Mouse (Mus musculus) heart, embryonic 12.5 days (tissue): ENCODE data around the gene Ciita. TPM values are rescaled to one million over a fixed set of nuclear protein-coding genes. Genes with fewer than 3 reads are reported as not detected.

Experiments used
- ATAC-seq: fragments of 200-750 bp; cut with Nextera tagmentation; 2 replicates; pipeline ENCODE4 v1.8.0; 2017; ENCODE audit warnings: moderate TSS enrichment, moderate library complexity; ENCODE audit not compliant: insufficient number of reproducible peaks, low FRiP score
- H3K27ac ChIP-seq: fragments of 300-500 bp; sonication (generic); 2 replicates; pipeline ENCODE4 v1.5.1; 2016; ENCODE audit warnings: mild to moderate bottlenecking, moderate library complexity; ENCODE audit not compliant: poor library complexity, severe bottlenecking
- H3K27me3 ChIP-seq: fragments of 300-500 bp; sonication (generic); replicated peaks from 2 replicates; pipeline ENCODE4 v1.6.1; 2016; ENCODE audit warnings: mild to moderate bottlenecking, moderate library complexity
- H3K36me3 ChIP-seq: fragments of 300-500 bp; sonication (generic); 2 replicates; pipeline ENCODE4 v1.6.1; 2016; ENCODE audit warnings: mild to moderate bottlenecking, moderate library complexity
- H3K4me1 ChIP-seq: fragments of 300-500 bp; sonication (generic); replicated peaks from 2 replicates; pipeline ENCODE4 v1.6.1; 2016; ENCODE audit warnings: mild to moderate bottlenecking
- H3K4me2 ChIP-seq: fragments of 300-500 bp; sonication (generic); 2 replicates; pipeline ENCODE4 v1.6.1; 2016; ENCODE audit warnings: mild to moderate bottlenecking, moderate library complexity
- H3K4me3 ChIP-seq: fragments of 300-500 bp; sonication (generic); 2 replicates; pipeline ENCODE4 v1.5.1; 2016; ENCODE audit warnings: mild to moderate bottlenecking
- H3K9ac ChIP-seq: fragments of 300-500 bp; sonication (generic); 2 replicates; pipeline ENCODE4 v1.6.1; 2016; ENCODE audit warnings: mild to moderate bottlenecking, moderate library complexity
- H3K9me3 ChIP-seq: fragments of 300-500 bp; sonication (generic); replicated peaks from 2 replicates; pipeline ENCODE4 v1.6.1; 2016; ENCODE audit warnings: mild to moderate bottlenecking, moderate library complexity
- WGBS: fragments of 180-500 bp; shearing (Covaris S2); methylation state at CpG from one replicate; pipeline ENCODE4 v1.1.7; 2016; 5-methylcytosine and 5-hydroxymethylcytosine counted together
- polyA plus RNA-seq: library from polyadenylated mRNA; unstranded; fragments of >200 nt; fragmentation: Nextera tagmentation; extraction: Ambion mirVana; gene quantifications from 2 replicates; pipeline ENCODE4 v1.2.1, GENCODE M21; 2016

The Ciita gene
- polyA plus RNA-seq, 1 experiment from 2014 or later = 0.17 TPM

DNA sequence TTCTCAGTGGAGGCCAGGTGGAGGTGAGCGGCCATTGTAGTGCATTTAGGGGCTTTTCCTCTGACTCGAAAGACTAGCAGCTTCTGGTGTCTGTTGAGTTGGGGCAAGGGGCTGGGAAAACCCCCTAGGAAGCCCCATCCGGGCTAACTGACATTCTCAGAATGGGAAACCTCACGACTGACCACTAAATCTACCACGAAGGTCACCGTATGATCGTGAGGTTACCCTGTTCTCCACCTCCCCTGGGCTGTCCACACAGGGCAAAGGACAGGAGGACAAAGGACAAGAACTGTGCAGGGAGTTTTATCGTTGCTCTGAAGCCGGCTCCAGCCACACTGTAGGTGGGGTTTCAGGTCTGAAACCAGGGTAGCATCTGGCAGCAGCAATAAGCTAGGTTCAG is 30.9 kb upstream of the Ciita start:
- no peak overlapping the region for H3K27ac ChIP-seq
- H3K9ac ChIP-seq = no peak overlapping the region
- H3K4me1 ChIP-seq = peaks cover 25% of the 10 kb centered on the region
- H3K27me3 ChIP-seq = no peaks in the 10 kb centered on the region
- no peak overlapping the region for H3K4me3 ChIP-seq
- no peaks in the 10 kb centered on the region for H3K36me3 ChIP-seq
- H3K9me3 ChIP-seq = no peaks in the 10 kb centered on the region
- ATAC-seq = no peak
- 84% methylated on average over 9 of the region's 9 CpGs for WGBS
- H3K4me2 ChIP-seq = no peak overlapping the region

DNA sequence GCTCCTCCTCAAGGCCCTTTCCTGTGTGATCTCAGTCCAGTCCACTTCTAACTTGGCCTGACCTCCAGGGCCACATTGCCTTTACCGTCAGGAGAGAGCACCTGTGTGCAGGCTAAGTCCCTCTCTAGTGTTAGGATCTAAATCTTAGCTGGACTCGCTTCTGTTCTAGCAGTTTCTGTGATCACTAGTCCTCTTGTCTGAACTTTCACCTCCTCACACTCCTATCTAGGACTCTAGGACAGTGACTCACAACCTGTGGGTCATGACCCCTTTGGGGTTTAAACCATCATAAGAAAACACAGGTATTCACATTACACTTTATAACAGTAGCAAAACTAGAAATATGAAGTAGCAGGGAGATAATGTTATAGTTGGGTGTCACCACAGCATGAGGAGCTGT is 28.0 kb upstream of the Ciita start:
- Histone ChIP-seq H3K4me1 (peaks cover 19% of the 10 kb centered on the region), H3K9ac (no peak overlapping the region), H3K27me3 (no peaks in the 10 kb centered on the region), H3K36me3 (no peaks in the 10 kb centered on the region), H3K4me3 (no peak overlapping the region), H3K27ac (peak overlapping the region; percentile 29; the same call in 1 of the 2 replicates), H3K4me2 (no peak overlapping the region), H3K9me3 (no peaks in the 10 kb centered on the region)
- ATAC-seq = no peak
- WGBS = 75% methylated on average over 2 of the region's 2 CpGs

DNA sequence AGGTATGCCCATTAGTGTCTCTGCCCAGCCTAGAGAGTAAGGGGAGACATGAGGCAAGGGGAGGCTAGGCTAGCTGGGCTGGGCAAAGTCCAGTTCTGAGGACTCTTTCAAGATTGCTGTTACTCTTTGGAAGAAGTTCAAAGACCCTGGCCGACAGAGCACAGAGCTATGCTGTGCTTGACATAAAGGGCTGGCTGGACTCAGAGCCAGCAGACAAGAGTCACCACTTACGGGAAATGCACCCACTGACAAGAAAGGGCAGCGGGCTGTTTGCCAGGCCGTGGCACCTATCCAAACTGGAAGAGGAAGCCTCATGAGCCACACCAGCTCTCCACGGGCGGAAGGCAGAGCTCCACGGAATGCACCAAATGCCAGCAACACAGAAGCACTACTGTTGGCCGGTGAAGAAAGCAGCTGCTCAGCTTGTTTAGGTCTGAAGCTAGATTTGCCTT is 27.4 kb upstream of the Ciita start:
- no peaks in the 10 kb centered on the region for H3K27me3 ChIP-seq
- ATAC-seq = 0 out of 2 replicates have a peak, but pooled peaks have one; percentile 72
- H3K36me3 ChIP-seq = no peaks in the 10 kb centered on the region
- no peak overlapping the region for H3K4me2 ChIP-seq
- WGBS = 50% methylated on average over 8 of the region's 8 CpGs
- peak overlapping the region; percentile 29; the same call in 1 of the 2 replicates for H3K27ac ChIP-seq
- peaks cover 14% of the 10 kb centered on the region for H3K4me1 ChIP-seq
- no peak overlapping the region for H3K4me3 ChIP-seq
- H3K9ac ChIP-seq = no peak overlapping the region
- H3K9me3 ChIP-seq = no peaks in the 10 kb centered on the region

DNA sequence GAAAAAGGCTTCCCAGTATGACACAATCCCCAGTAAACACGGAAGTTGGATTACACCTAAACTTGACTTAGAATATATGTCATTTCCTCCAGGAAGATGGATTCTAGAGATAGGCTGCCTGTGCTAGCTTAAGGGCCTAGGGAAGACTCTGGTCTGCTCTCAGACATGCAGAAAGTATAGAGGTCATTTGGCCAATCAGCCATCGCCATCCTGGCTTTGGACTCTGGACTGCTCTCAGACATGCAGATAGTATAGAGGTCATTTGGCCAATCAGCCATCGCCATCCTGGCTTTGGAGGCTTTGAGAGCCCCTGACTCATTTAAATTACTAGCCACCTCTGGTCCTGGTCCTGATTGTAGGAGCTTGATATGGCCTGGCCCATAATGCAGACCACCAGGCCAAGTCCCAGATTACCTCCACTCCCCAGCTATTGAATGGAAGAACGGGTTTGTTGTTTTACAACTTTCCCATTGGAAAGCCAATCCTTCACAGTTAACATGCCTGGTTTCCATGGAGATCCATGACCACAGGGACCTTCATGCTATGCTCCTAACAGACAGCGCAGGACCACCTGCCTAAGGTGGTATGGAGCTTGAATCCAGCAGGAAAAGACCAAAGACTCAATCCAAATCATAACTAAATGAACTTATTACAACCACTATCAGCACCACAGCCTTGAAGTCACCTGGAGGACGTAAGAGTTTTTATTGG is 25.8 kb upstream of the Ciita start:
- no peaks in the 10 kb centered on the region for H3K9me3 ChIP-seq
- no peak overlapping the region for H3K9ac ChIP-seq
- no peak for ATAC-seq
- 76% methylated on average over 6 of the region's 6 CpGs for WGBS
- H3K27ac ChIP-seq = no peak overlapping the region
- no peak overlapping the region for H3K4me3 ChIP-seq
- H3K4me2 ChIP-seq = no peak overlapping the region
- no peaks in the 10 kb centered on the region for H3K27me3 ChIP-seq
- no peaks in the 10 kb centered on the region for H3K36me3 ChIP-seq
- peaks cover 10% of the 10 kb centered on the region for H3K4me1 ChIP-seq

DNA sequence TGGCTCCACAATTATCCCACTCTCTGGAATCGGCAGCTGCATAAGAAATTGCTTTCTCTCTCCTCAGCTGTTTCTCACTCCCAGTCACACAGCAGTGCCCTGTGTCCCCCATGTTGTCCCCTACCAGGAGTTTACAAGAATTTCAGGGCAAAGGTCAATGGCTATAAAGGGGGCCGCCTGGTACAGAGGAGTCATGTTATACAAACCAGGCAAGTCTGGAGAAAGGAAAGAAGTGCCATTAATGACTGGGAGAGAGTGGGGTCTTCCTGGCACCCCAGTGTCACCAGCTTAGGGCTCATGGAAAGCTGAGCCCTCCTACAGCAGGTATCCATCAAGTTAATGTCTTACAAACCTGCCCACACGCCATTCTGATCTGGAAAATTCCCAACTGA is 25.3 kb upstream of the Ciita start:
- WGBS = 60% methylated on average over 3 of the region's 3 CpGs
- no peaks in the 10 kb centered on the region for H3K36me3 ChIP-seq
- H3K9me3 ChIP-seq = no peaks in the 10 kb centered on the region
- H3K9ac ChIP-seq = no peak overlapping the region
- no peaks in the 10 kb centered on the region for H3K27me3 ChIP-seq
- peaks cover 10% of the 10 kb centered on the region for H3K4me1 ChIP-seq
- H3K4me2 ChIP-seq = no peak overlapping the region
- no peak for ATAC-seq
- no peak overlapping the region for H3K27ac ChIP-seq
- no peak overlapping the region for H3K4me3 ChIP-seq

DNA sequence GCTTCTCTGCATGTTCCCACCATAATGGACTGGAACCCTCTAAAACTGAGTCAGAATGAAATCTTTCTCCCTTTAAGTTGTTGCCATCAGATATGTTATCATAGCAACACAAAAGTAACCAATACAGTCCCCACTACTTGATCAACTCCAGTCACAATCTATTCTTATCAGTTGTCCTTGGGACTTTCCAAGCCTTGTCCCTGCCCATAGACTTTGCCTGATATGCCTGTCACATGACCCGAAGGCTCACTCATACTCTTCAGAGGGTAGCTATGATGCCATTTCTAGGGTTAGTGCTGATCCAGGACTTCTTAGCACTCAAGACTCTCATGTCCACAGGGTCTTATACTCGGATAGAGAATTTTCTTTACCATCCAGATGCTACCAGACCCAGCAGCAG is 19.7 kb upstream of the Ciita start:
- ATAC-seq = no peak
- Histone ChIP-seq H3K36me3 (no peaks in the 10 kb centered on the region), H3K4me1 (0 out of 2 replicates have a peak, but pooled peaks cover 7% of the 10 kb centered on the region), H3K9ac (no peak overlapping the region), H3K27me3 (no peaks in the 10 kb centered on the region), H3K9me3 (no peaks in the 10 kb centered on the region), H3K27ac (no peak overlapping the region), H3K4me3 (no peak overlapping the region), H3K4me2 (no peak overlapping the region)
- WGBS = 65% methylated on average over 2 of the region's 2 CpGs

DNA sequence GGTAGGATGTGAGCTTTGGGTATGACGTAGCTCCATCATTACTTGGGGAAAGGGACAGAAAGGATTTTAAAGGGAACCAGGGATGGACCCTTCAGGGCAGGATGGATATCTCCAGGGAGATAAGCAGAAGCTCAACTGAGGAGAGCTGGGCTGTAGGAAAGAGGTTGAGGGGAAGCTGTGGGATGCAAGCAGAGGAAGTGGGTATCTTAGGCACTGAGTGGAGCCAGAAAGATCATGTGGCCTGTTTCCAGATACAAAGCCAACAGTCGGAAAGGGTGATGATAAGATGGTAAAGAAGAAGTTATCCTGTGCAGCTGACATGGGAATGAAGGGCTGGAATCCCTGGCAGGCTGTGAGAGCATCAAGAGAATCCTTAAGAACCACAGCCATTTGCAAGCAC is 18.7 kb upstream of the Ciita start:
- Histone ChIP-seq H3K36me3 (no peaks in the 10 kb centered on the region), H3K9me3 (no peaks in the 10 kb centered on the region), H3K4me1 (0 out of 2 replicates have a peak, but pooled peaks cover 10% of the 10 kb centered on the region), H3K4me2 (no peak overlapping the region), H3K27me3 (no peaks in the 10 kb centered on the region), H3K4me3 (no peak overlapping the region), H3K27ac (no peak overlapping the region), H3K9ac (no peak overlapping the region)
- no peak for ATAC-seq
- WGBS = 39% methylated on average over 2 of the region's 2 CpGs

DNA sequence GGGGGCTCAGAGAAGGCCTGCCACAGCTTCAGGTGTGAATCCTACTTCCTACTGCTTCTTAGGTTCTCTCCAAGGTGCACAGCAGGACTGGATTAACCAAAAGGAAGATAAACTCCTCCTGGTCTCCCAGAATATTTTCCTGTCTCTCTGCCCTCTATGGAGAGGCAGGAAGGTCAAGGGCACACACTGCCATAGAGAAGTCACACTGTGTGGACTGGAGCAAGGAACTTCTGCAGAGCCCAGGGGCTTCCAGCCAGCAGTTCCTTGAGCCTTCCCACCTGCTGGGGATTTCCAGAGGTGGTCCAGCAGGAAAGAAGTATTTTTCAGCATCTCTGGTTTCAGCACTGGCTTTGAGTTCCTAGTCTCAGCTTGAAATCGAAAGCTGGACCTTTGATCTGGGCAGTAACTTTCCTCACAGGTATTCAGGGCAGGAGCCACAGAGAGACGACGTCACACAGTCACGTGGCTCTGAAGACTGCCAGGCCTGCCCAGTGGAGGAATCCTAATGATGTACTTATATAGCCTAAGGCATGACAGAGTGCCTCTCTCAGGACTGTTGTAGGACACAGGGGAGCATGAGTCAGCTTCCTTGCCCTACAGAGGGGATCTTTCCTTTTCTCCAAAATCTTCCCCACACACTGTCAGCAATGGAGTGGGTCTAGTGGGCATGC is 14.7 kb upstream of the Ciita start:
- H3K27ac ChIP-seq = no peak overlapping the region
- H3K27me3 ChIP-seq = no peaks in the 10 kb centered on the region
- H3K9me3 ChIP-seq = no peaks in the 10 kb centered on the region
- 0 out of 2 replicates have a peak, but pooled peaks cover 10% of the 10 kb centered on the region for H3K4me1 ChIP-seq
- ATAC-seq = no peak
- H3K9ac ChIP-seq = no peak overlapping the region
- H3K4me2 ChIP-seq = no peak overlapping the region
- no peak overlapping the region for H3K4me3 ChIP-seq
- WGBS = 12% methylated on average over 4 of the region's 4 CpGs
- H3K36me3 ChIP-seq = no peaks in the 10 kb centered on the region

DNA sequence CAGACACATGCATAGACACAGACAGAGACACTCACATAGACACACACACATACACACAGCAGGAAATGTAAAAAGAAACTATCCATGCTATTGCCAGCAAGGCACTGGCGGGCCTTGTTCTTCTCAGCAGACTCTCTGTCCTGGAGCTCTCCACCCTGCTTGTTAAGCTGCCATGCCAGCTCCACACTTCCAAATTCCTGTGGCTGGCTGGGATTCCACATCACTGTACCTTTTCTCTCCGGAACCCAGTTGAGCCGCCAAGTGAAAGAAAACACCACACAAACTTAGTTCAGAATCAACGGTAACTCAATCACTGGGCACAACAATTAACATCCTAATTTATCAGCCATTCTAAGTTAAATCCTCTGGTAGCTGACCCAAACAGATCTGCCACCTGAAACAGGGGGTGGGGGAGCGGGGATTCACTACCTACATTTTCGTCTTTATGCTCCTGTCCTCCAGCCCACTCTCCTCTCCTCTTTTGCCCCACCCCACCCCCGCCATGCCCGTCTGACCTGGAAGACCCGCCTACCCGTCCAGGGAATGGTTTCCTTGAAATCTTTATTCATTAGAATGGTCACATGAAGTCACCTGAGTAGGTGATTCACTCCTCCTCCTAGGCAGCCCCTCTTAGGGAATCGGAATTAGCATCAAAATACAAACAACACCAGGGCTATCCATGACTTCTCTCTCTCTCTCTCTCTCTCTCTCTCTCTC is 12.3 kb upstream of the Ciita start:
- Histone ChIP-seq H3K36me3 (no peaks in the 10 kb centered on the region), H3K27ac (no peak overlapping the region), H3K9ac (no peak overlapping the region), H3K4me2 (no peak overlapping the region), H3K4me3 (no peak overlapping the region), H3K4me1 (0 out of 2 replicates have a peak, but pooled peaks cover 6% of the 10 kb centered on the region), H3K27me3 (no peaks in the 10 kb centered on the region), H3K9me3 (no peaks in the 10 kb centered on the region)
- WGBS = 39% methylated on average over 11 of the region's 11 CpGs
- ATAC-seq = no peak

DNA sequence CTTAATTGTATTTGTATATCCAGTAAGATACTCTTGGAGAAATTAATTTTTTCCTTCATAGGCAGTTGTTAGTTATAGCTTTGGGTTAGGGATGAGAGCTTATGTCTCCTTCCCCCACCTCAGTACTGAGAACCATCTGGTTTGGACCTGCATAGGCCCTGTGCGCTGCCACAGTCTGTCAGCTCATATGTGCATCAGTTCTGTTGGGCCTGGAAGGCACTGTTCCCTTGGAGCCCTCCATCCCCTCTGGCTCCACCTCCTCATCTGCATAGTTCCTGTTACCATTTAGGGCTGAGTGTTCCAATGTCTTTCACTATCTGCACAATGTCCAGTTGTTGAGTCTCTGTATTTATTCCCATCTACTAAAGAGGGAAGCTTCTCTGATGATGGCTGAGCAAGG is 11.7 kb upstream of the Ciita start:
- Histone ChIP-seq H3K9ac (no peak overlapping the region), H3K9me3 (no peaks in the 10 kb centered on the region), H3K4me1 (0 out of 2 replicates have a peak, but pooled peaks cover 6% of the 10 kb centered on the region), H3K4me2 (no peak overlapping the region), H3K4me3 (no peak overlapping the region), H3K27me3 (no peaks in the 10 kb centered on the region), H3K27ac (no peak overlapping the region), H3K36me3 (no peaks in the 10 kb centered on the region)
- ATAC-seq = no peak
- WGBS = 56% methylated on average over 1 of the region's 1 CpGs

DNA sequence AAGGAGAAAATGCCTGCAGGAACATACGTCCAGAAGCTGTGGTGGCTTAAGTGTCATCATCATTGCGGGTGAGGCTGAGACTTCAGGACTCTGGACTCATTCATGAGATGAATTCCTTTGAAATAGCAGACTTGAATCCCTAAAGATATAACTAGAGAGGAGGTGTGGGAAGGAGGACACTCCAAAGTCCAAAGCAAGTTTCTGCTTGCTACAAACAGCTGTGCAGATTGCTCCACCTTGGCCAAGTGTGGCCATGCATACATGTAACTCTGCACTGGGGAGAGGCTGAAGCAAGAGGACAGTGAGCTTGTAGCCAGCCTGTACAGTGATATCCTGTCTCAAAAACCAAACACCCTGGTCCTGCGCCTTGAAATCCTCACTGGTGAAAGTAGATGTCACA is 7.9 kb upstream of the Ciita start:
- Histone ChIP-seq H3K4me3 (no peak overlapping the region), H3K27ac (no peak overlapping the region), H3K9ac (no peak overlapping the region), H3K4me2 (no peak overlapping the region), H3K36me3 (no peaks in the 10 kb centered on the region), H3K4me1 (peaks cover 12% of the 10 kb centered on the region), H3K27me3 (no peaks in the 10 kb centered on the region), H3K9me3 (no peaks in the 10 kb centered on the region)
- WGBS = 88% methylated on average over 3 of the region's 3 CpGs
- no peak for ATAC-seq
